22 mouse cellular contexts compared by ENCODE assay signal in the genomic region with DNA sequence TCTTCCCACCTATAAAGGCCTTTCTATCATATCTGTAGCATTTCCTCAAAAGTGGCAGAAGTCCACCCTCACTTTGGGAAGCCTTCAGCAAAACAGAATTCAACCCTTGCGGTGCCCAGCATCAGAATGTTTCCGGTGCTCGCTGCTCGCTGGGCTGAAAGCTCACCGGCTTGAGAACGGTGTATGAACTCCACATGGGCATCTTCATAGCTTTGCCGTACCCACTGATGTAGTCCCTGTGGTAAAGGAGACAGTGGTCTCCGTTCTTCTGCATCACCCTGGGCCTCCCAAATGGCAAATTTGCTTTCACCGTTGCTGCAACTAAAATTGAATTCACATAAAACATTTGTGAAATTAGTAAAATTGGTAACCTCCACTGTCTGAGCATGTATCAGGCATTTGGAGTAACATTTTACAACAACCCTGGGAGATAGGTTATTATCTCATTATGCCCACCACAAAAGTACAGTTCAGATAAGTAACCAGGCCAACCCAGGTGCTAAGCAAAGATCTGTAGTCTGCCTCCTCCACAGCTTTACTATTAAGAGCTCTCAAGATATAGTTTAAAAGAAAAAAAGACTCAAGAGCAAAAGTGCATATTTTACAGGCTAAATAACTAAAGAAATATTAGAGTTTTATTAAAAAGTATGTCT. TPM values are rescaled to one million over a fixed set of nuclear protein-coding genes. Genes with fewer than 3 reads are reported as not detected.
DNase-seq lines count a peak whose midpoint lies in the region; ATAC-seq and TF ChIP-seq lines count a peak whose summit lies in the region.
"Had no signal": no experiment of that assay in that cellular context is flagged by ENCODE, and none has a peak within 500 bp of the region (broad histone marks: within the 10 kb centered on the region; RNA-seq: fewer than 3 reads in every experiment).

No protein-coding gene starts in this region.

- TF ChIP-seq EP300 in MEL (IDR thresholded peaks at IDR 0.05; ENCODE audit: low read depth in 1 of 2, low read length in 2 of 2) = peak; percentile 98
- peak; percentile 92 for TF ChIP-seq EP300 in liver, postnatal 0 days (IDR thresholded peaks at IDR 0.05; ENCODE audit: low read depth)

- no peaks in the 10 kb centered on the region for H3K27me3 ChIP-seq in MEL (ENCODE audit: control insufficient read depth in 1 of 2, insufficient read depth in 2 of 2, low read length in 2 of 2)
- no peaks in the 10 kb centered on the region for H3K27me3 ChIP-seq in liver, postnatal 0 days (ENCODE audit: insufficient read depth, low read length)
- H3K27me3 ChIP-seq: forebrain, embryonic 13.5 days; kidney, embryonic 15.5 days; limb, embryonic 12.5 days; midbrain, embryonic 12.5 days; neural tube, embryonic 13.5 days had no signal

- no peak for TF ChIP-seq POLR2A in MEL (IDR thresholded peaks at IDR 0.05; ENCODE audit: control insufficient read depth in 1 of 2, insufficient read depth in 1 of 2, low read depth in 1 of 2, low read length in 2 of 2, poor library complexity in 1 of 2)

- H3K36me3 ChIP-seq in MEL (ENCODE audit: control insufficient read depth in 1 of 2, insufficient read depth in 2 of 2, low read length in 2 of 2) = peaks cover 0 to 15% of the 10 kb centered on the region in 2 experiments; a peak in 2 of 4 replicates
- H3K36me3 ChIP-seq in liver, postnatal 0 days (replicated peaks; ENCODE audit: insufficient read depth, low read length) = no peaks in the 10 kb centered on the region
- H3K36me3 ChIP-seq: kidney, embryonic 15.5 days; limb, embryonic 12.5 days; midbrain, embryonic 12.5 days; neural tube, embryonic 13.5 days had no signal

- TF ChIP-seq CTCF in MEL (IDR thresholded peaks at IDR 0.05 in 2 of 3, conservative IDR thresholded peaks at IDR 0.05 in 1 of 3; ENCODE audit: control insufficient read depth in 1 of 3, insufficient read depth in 1 of 3, low read depth in 2 of 3, low read length in 3 of 3, poor library complexity in 1 of 3, severe bottlenecking in 1 of 3) = no peak
- no peak for TF ChIP-seq CTCF in liver, postnatal 0 days (IDR thresholded peaks at IDR 0.05; ENCODE audit: low read depth)

- DNase-seq in MEL (ENCODE audit: low read depth, low spot score) (peak; percentile 73), liver (peak; percentile 19), adipocyte (ENCODE audit: low spot score) (no peak)
- DNase-seq in c-Kit-positive CD71-negative TER-119-negative erythroid progenitor cells, embryonic 14.5 days (ENCODE audit: low read depth) = peak; percentile 8
- DNase-seq in liver, postnatal 0 days = no peak
- DNase-seq in left cerebral cortex, postnatal 25 days (ENCODE audit: low spot score in 2 of 2) = no peak
- DNase-seq: adrenal gland, postnatal 14 days; cerebellum, adult 2 months; cerebellum, postnatal 36 days; lung, embryonic 14.5 days; lung, postnatal 36 days; right cerebral cortex, adult 18-20 months; thymus, adult 18-20 months had no signal

- whole genome bisulfite sequencing in liver, postnatal 0 days (ENCODE audit: insufficient replicate concordance) = 63% methylated on average over 9 of the region's 9 CpGs

- H3K4me3 ChIP-seq in MEL (ENCODE audit: control insufficient read depth in 1 of 2, insufficient read depth in 1 of 2, low read depth in 2 of 2, low read length in 2 of 2) = peak overlapping the region in 1 of 2 experiments; percentile 38; a peak in 2 of 4 replicates
- no peak overlapping the region for H3K4me3 ChIP-seq in liver, postnatal 0 days (ENCODE audit: low read depth, low read length)
- H3K4me3 ChIP-seq: forebrain, embryonic 13.5 days; hindbrain, embryonic 10.5 days; kidney, embryonic 15.5 days; limb, embryonic 12.5 days; midbrain, embryonic 12.5 days; neural tube, embryonic 13.5 days had no signal

- peak overlapping the region; percentile 68 for H3K27ac ChIP-seq in MEL (ENCODE audit: control insufficient read depth, low read depth, low read length)
- H3K27ac ChIP-seq in liver, postnatal 0 days (ENCODE audit: low read depth) = no peak overlapping the region
- H3K27ac ChIP-seq: forebrain, embryonic 13.5 days; hindbrain, embryonic 10.5 days; kidney, embryonic 15.5 days; limb, embryonic 12.5 days; midbrain, embryonic 12.5 days; neural tube, embryonic 13.5 days had no signal

- peak; percentile 69 for ATAC-seq in liver, postnatal 0 days
- no peak for ATAC-seq in activated CD4-positive, CD25-positive, alpha-beta regulatory T cell, adult 4 months
- ATAC-seq: forebrain, embryonic 13.5 days; Patski had no signal

- intact Hi-C loops in left cerebral cortex, postnatal 25 days (cut with DNase I) = no loop called here

- H3K4me1 ChIP-seq in MEL (ENCODE audit: control insufficient read depth in 1 of 2, insufficient read depth in 2 of 2, low read length in 2 of 2) = peaks cover 14 to 32% of the 10 kb centered on the region in 2 experiments
- no peaks in the 10 kb centered on the region for H3K4me1 ChIP-seq in liver, postnatal 0 days (ENCODE audit: insufficient read depth)
- H3K4me1 ChIP-seq: forebrain, embryonic 13.5 days; hindbrain, embryonic 10.5 days; midbrain, embryonic 12.5 days; neural tube, embryonic 13.5 days had no signal

- no peak for TF ChIP-seq RAD21 in MEL (IDR thresholded peaks at IDR 0.05; ENCODE audit: low read depth, low read length)

- no peaks in the 10 kb centered on the region for H3K79me2 ChIP-seq in MEL (ENCODE audit: control insufficient read depth, insufficient read depth, low read length, poor library complexity)

- peak overlapping the region; percentile 7; the same call in 1 of the 2 replicates for H3K9ac ChIP-seq in MEL (ENCODE audit: control insufficient read depth, low read depth, low read length, poor library complexity, severe bottlenecking)
- H3K9ac ChIP-seq in liver, postnatal 0 days (replicated peaks) = no peak overlapping the region
- H3K9ac ChIP-seq: forebrain, embryonic 13.5 days; kidney, embryonic 15.5 days; limb, embryonic 12.5 days; lung, embryonic 14.5 days; midbrain, embryonic 12.5 days; neural tube, embryonic 13.5 days had no signal

- H3K9me3 ChIP-seq in MEL (replicated peaks; ENCODE audit: insufficient read depth, low read length) = no peaks in the 10 kb centered on the region
- H3K9me3 ChIP-seq in liver, postnatal 0 days (ENCODE audit: low read length) = no peaks in the 10 kb centered on the region
- H3K9me3 ChIP-seq: forebrain, embryonic 13.5 days; hindbrain, embryonic 10.5 days; kidney, embryonic 15.5 days; limb, embryonic 12.5 days; midbrain, embryonic 12.5 days; neural tube, embryonic 13.5 days had no signal

- H3K4me2 ChIP-seq in liver, postnatal 0 days (ENCODE audit: low read depth, low read length) = 0 out of 2 replicates have a peak overlapping the region, but pooled peaks have one; percentile 2
- H3K4me2 ChIP-seq: forebrain, embryonic 13.5 days; kidney, embryonic 15.5 days; limb, embryonic 12.5 days; lung, embryonic 14.5 days; midbrain, embryonic 12.5 days; neural tube, embryonic 13.5 days had no signal

TF ChIP-seq in MEL, 35 proteins besides CTCF, POLR2A, EP300 and RAD21 (continues in another document):
- peak; percentile 76 for TF ChIP-seq TAL1 (IDR thresholded peaks at IDR 0.05; ENCODE audit: low read length)
- peak; percentile 71 for TF ChIP-seq MAFK (IDR thresholded peaks at IDR 0.05; ENCODE audit: borderline replicate concordance, low read depth, low read length)
- peak; percentile 84 for TF ChIP-seq MYB (IDR thresholded peaks at IDR 0.05; ENCODE audit: low read depth, low read length)
- no peak for TF ChIP-seq ZC3H11A (IDR thresholded peaks at IDR 0.05; ENCODE audit: low read depth, low read length)
- TF ChIP-seq NRF1 (IDR thresholded peaks at IDR 0.05; ENCODE audit: insufficient read depth, low read depth, low read length, poor library complexity, severe bottlenecking) = no peak
- TF ChIP-seq JUND (IDR thresholded peaks at IDR 0.05; ENCODE audit: low read depth, low read length) = no peak
- peak; percentile 98 for TF ChIP-seq TCF12 (IDR thresholded peaks at IDR 0.05; ENCODE audit: low read depth, low read length)
- TF ChIP-seq POLR2AphosphoS2 (IDR thresholded peaks at IDR 0.05; ENCODE audit: low read length) = no peak
- no peak for TF ChIP-seq UBTF (IDR thresholded peaks at IDR 0.05; ENCODE audit: borderline replicate concordance, insufficient read depth, low read depth, low read length)
- TF ChIP-seq RCOR1 (IDR thresholded peaks at IDR 0.05; ENCODE audit: low read depth, low read length) = peak; percentile 91
- TF ChIP-seq CHD2 (IDR thresholded peaks at IDR 0.05; ENCODE audit: low read length) = no peak; the same call in 1 of the 2 replicates
- 0 out of 2 replicates have a peak, but pooled peaks have one; percentile 37 for TF ChIP-seq ELF1 (IDR thresholded peaks at IDR 0.05; ENCODE audit: low read depth, low read length)
- TF ChIP-seq GABPA (IDR thresholded peaks at IDR 0.05; ENCODE audit: low read depth, low read length) = no peak
- peak; percentile 86 for TF ChIP-seq ETS1 (IDR thresholded peaks at IDR 0.05; ENCODE audit: low read depth, low read length)
- TF ChIP-seq NELFE (IDR thresholded peaks at IDR 0.05; ENCODE audit: low read depth, low read length) = 0 out of 2 replicates have a peak, but pooled peaks have one; percentile 25
- TF ChIP-seq MEF2A (IDR thresholded peaks at IDR 0.05; ENCODE audit: extremely low read depth, insufficient replicate concordance, low read depth, low read length, poor library complexity, severe bottlenecking) = no peak
- TF ChIP-seq CHD1 (IDR thresholded peaks at IDR 0.05; ENCODE audit: low read depth, low read length) = no peak
- TF ChIP-seq MYC (IDR thresholded peaks at IDR 0.05; ENCODE audit: low read depth, low read length) = no peak
- peak; percentile 42; the same call in 1 of the 2 replicates for TF ChIP-seq HCFC1 (IDR thresholded peaks at IDR 0.05; ENCODE audit: low read depth, low read length)
- TF ChIP-seq MAZ (IDR thresholded peaks at IDR 0.05; ENCODE audit: low read depth, low read length) = no peak
- peak; percentile 57; the same call in 1 of the 2 replicates for TF ChIP-seq BHLHE40 (IDR thresholded peaks at IDR 0.05; ENCODE audit: borderline replicate concordance, low read depth, low read length)
- no peak for TF ChIP-seq USF1 (IDR thresholded peaks at IDR 0.05; ENCODE audit: low read depth, low read length)
- TF ChIP-seq TBP (IDR thresholded peaks at IDR 0.05; ENCODE audit: low read depth, low read length) = no peak
- TF ChIP-seq GATA1 (IDR thresholded peaks at IDR 0.05; ENCODE audit: low read depth, low read length) = peak; percentile 96
- TF ChIP-seq KAT2A (conservative IDR thresholded peaks at IDR 0.05; ENCODE audit: low read depth, low read length) = no peak; the same call in 1 of the 2 replicates

RNA-seq across cellular contexts. Expression of a gene that starts 57.9 kb away (rescaled TPM):
- total RNA-seq in MEL (2012; rRNA removed) = 0.08 and 0.16 TPM in 2 replicates
- under 1 TPM in 1 of 2 experiments, not detected in 1; 0.22 TPM for polyA plus RNA-seq in MEL (2012; ENCODE audit: insufficient read depth in 1 of 2, insufficient read length in 2 of 2, low read depth in 1 of 2, low replicate concordance in 2 of 2, missing spikeins in 1 of 2)
- polyA plus RNA-seq in liver, postnatal 0 days (2015; fragmentation: Nextera tagmentation; extraction: Ambion mirVana) = 4.9 and 5.2 TPM in 2 replicates
- 1 to 10 TPM in 1 of 2 experiments, under 1 TPM in 1; 0.71 to 1.1 TPM for total RNA-seq in left cerebral cortex, postnatal 25 days (2021)
- polyA plus RNA-seq in activated CD4-positive, CD25-positive, alpha-beta regulatory T cell, adult 4 months (2017; shearing (Covaris generic)) = under 1 TPM in 1 of 2 experiments, not detected in 1; 0.08 TPM
- total RNA-seq: granulocyte monocyte progenitor cell, adult 5-6 weeks had no signal

Comparison
In these comparisons a context has a peak if more than half of its experiments do, and no peak if none do; other contexts are left out.
1. DNase-seq: peak in MEL (single experiment), c-Kit-positive CD71-negative TER-119-negative erythroid progenitor cells, embryonic 14.5 days (single experiment) and liver (single experiment); none in liver, postnatal 0 days (single experiment), adipocyte (single experiment) and left cerebral cortex, postnatal 25 days (0 of 2).